Mouse (Mus musculus) adrenal gland (tissue): ENCODE data around the gene Ccdc97.

Experiments used
- intact Hi-C: fragments of 180-260 bp; cut with DNase I; formaldehyde crosslinking; loops from one replicate; pipeline ENCODE4 v1.15.1; 2025

Ccdc97 gene

GRCm38 (mm10) chr7:25670096-25670495 lies 48.8 kb downstream of the Ccdc97 start:
- intact Hi-C loops = no loop called here

- intact Hi-C loops = loop anchor here (5.0 kb wide), 1 partner anchor 37 kb away; no protein-coding TSS in a partner anchor
Observed at GRCm38 (mm10) chr7:25669631-25670030, 49.3 kb downstream of the Ccdc97 start.

GRCm38 (mm10) chr7:25669158-25669557 lies 49.7 kb downstream of the Ccdc97 start:
- intact Hi-C loops = loop anchor here (5.0 kb wide), 1 partner anchor 37 kb away; no protein-coding TSS in a partner anchor

GRCm38 (mm10) chr7:25666381-25666780 lies 52.5 kb downstream of the Ccdc97 start:
- intact Hi-C loops = loop anchor here (5.0 kb wide), 1 partner anchor 34 kb away; no protein-coding TSS in a partner anchor
